Mouse (Mus musculus): ENCODE measurements around the gene Birc3. TPM values are rescaled to one million over a fixed set of nuclear protein-coding genes. Genes with fewer than 3 reads are reported as not detected.

Birc3 gene
- polyA plus RNA-seq, 1 experiment from 2014 or later: 2.0 TPM

- no peak overlapping the region for H3K4me3 ChIP-seq (replicated peaks; ENCODE audit: low read length)
- H3K27me3 ChIP-seq (replicated peaks; ENCODE audit: control insufficient read depth, insufficient read depth, low read length): no peaks in the 10 kb centered on the region
- WGBS: 92% methylated on average over 8 of the region's 8 CpGs
- H3K4me2 ChIP-seq (ENCODE audit: low read length): no peak overlapping the region
- no peak for ATAC-seq
- no peaks in the 10 kb centered on the region for H3K4me1 ChIP-seq (replicated peaks; ENCODE audit: control insufficient read depth, insufficient read depth, low read length)
- no peak overlapping the region for H3K9ac ChIP-seq (replicated peaks; ENCODE audit: low read depth, low read length)
- H3K27ac ChIP-seq (ENCODE audit: low read length): no peak overlapping the region
- H3K9me3 ChIP-seq (ENCODE audit: control insufficient read depth, low read length): no peaks in the 10 kb centered on the region
- no peaks in the 10 kb centered on the region for H3K36me3 ChIP-seq (ENCODE audit: control insufficient read depth, insufficient read depth)
These were observed 21.1 kb downstream of the Birc3 start for GRCm38 (mm10) chr9:7851841-7852240.

- 90% methylated on average over 18 of the region's 18 CpGs for WGBS
- no peaks in the 10 kb centered on the region for H3K36me3 ChIP-seq (ENCODE audit: control insufficient read depth, insufficient read depth)
- no peak overlapping the region for H3K4me2 ChIP-seq (ENCODE audit: low read length)
- no peaks in the 10 kb centered on the region for H3K9me3 ChIP-seq (ENCODE audit: control insufficient read depth, low read length)
- no peak overlapping the region for H3K9ac ChIP-seq (replicated peaks; ENCODE audit: low read depth, low read length)
- H3K27me3 ChIP-seq (replicated peaks; ENCODE audit: control insufficient read depth, insufficient read depth, low read length): no peaks in the 10 kb centered on the region
- H3K4me1 ChIP-seq (replicated peaks; ENCODE audit: control insufficient read depth, insufficient read depth, low read length): no peaks in the 10 kb centered on the region
- no peak for ATAC-seq
- H3K4me3 ChIP-seq (replicated peaks; ENCODE audit: low read length): no peak overlapping the region
- no peak overlapping the region for H3K27ac ChIP-seq (ENCODE audit: low read length)
These were observed 24.8 kb downstream of the Birc3 start for GRCm38 (mm10) chr9:7848191-7848590.

DNA sequence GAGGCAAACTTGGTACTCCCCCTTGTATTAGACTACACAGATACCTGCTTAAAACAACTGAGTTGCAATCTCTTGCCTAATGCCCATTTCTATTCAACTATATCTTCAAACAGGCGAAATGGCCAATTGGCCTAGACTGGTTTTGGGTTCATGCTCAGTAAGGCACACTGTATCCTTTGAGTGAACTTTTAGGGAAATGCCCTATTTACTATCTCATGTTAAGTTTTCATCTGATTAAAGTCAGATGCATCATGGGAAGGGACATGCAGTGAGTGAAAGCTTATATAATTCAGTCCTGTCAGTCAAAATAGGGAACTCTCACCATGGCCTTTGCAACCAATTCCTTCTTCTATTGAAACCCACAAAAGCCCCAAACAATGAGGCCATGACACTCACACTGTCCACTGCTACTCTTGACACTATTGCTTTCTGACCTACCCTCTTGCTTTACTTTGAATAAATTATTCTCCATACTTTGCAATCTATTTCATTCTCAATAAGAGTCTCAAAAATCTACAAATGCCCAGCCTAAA lies 26.3 kb downstream of the Birc3 start:
- ATAC-seq: no peak
- Histone ChIP-seq H3K4me2 (ENCODE audit: low read length) (no peak overlapping the region), H3K9me3 (ENCODE audit: control insufficient read depth, low read length) (no peaks in the 10 kb centered on the region), H3K27me3 (replicated peaks; ENCODE audit: control insufficient read depth, insufficient read depth, low read length) (no peaks in the 10 kb centered on the region), H3K9ac (replicated peaks; ENCODE audit: low read depth, low read length) (no peak overlapping the region), H3K27ac (ENCODE audit: low read length) (no peak overlapping the region), H3K4me3 (replicated peaks; ENCODE audit: low read length) (no peak overlapping the region), H3K4me1 (replicated peaks; ENCODE audit: control insufficient read depth, insufficient read depth, low read length) (no peaks in the 10 kb centered on the region), H3K36me3 (ENCODE audit: control insufficient read depth, insufficient read depth) (no peaks in the 10 kb centered on the region)
- 94% methylated on average over 1 of the region's 1 CpGs for WGBS

DNA sequence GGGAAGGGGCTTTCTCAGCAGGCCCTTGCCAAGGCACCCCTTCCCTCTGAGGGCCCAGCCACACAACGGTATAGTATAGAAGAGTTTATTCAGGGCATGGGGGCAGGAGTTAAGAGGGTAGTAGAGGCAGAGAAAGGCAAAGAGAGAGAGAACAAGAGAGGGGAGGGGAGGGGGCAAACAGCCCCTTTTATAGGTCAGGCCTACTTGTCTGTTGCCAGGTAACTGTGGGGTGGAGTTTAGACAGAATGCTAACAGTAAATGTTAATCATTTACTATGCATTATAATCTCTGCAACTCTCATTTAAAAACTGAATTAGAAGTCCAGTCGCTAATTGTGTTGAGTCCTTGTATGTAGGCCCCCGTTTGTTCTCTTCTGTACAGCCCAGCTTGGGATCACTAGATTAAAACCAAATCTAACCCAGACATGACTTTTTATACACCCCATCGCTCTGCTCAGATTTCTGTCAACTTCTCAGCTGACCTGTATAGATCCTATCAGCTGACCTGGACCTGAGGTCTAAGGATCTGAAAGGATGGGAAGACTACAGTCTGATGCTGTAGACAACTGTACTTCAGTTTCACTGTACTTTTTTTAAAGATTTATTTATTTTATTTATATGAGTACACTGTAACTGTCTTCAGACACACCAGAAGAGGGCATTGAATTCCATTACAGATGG lies 27.6 kb downstream of the Birc3 start:
- Histone ChIP-seq H3K9ac (replicated peaks; ENCODE audit: low read depth, low read length) (no peak overlapping the region), H3K4me2 (ENCODE audit: low read length) (no peak overlapping the region), H3K4me3 (replicated peaks; ENCODE audit: low read length) (no peak overlapping the region), H3K36me3 (ENCODE audit: control insufficient read depth, insufficient read depth) (no peaks in the 10 kb centered on the region), H3K9me3 (ENCODE audit: control insufficient read depth, low read length) (no peaks in the 10 kb centered on the region), H3K27me3 (replicated peaks; ENCODE audit: control insufficient read depth, insufficient read depth, low read length) (no peaks in the 10 kb centered on the region), H3K27ac (ENCODE audit: low read length) (no peak overlapping the region), H3K4me1 (replicated peaks; ENCODE audit: control insufficient read depth, insufficient read depth, low read length) (no peaks in the 10 kb centered on the region)
- ATAC-seq: no peak
- 66% methylated on average over 4 of the region's 4 CpGs for WGBS

DNA sequence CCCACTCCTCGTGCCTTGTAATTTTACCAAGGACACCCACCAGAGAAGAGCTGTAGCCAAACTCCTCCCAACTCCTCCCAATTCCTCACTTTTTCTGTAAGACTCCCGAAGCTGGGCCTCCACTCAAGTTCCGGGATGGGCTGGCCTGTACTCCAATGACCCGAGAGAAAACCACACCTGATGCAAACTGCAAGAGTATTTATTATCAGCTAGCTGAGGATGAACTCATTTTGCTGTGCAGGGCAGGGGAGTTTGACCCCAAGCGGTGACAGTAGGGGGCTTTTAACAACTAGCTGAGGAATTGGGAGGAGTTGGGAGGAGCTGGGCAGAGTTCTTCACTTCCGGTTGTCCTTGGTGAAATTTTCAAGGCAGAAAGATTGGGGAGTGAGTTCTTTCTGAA lies 31.8 kb downstream of the Birc3 start:
- WGBS: 79% methylated on average over 6 of the region's 6 CpGs
- H3K4me3 ChIP-seq (replicated peaks; ENCODE audit: low read length): no peak overlapping the region
- no peak for ATAC-seq

GRCm38 (mm10) chr9:7837806-7838440 lies 35.1 kb downstream of the Birc3 start:
- Histone ChIP-seq H3K9me3 (ENCODE audit: control insufficient read depth, low read length) (no peaks in the 10 kb centered on the region), H3K36me3 (ENCODE audit: control insufficient read depth, insufficient read depth) (0 out of 2 replicates have a peak, but pooled peaks cover 4% of the 10 kb centered on the region), H3K4me3 (replicated peaks; ENCODE audit: low read length) (peak overlapping the region; percentile 84), H3K4me1 (replicated peaks; ENCODE audit: control insufficient read depth, insufficient read depth, low read length) (peaks cover 16% of the 10 kb centered on the region), H3K4me2 (ENCODE audit: low read length) (peak overlapping the region; percentile 73), H3K9ac (replicated peaks; ENCODE audit: low read depth, low read length) (peak overlapping the region; percentile 78), H3K27me3 (replicated peaks; ENCODE audit: control insufficient read depth, insufficient read depth, low read length) (no peaks in the 10 kb centered on the region), H3K27ac (ENCODE audit: low read length) (peak overlapping the region; percentile 97)
- 17% methylated on average over 14 of the region's 14 CpGs for WGBS
- peak; percentile 13 for ATAC-seq

More for the DNA sequence above, 31.8 kb downstream of the Birc3 start:
- Histone ChIP-seq H3K36me3 (ENCODE audit: control insufficient read depth, insufficient read depth) (no peaks in the 10 kb centered on the region), H3K27me3 (replicated peaks; ENCODE audit: control insufficient read depth, insufficient read depth, low read length) (no peaks in the 10 kb centered on the region), H3K27ac (ENCODE audit: low read length) (no peak overlapping the region), H3K4me1 (replicated peaks; ENCODE audit: control insufficient read depth, insufficient read depth, low read length) (no peaks in the 10 kb centered on the region), H3K4me2 (ENCODE audit: low read length) (no peak overlapping the region), H3K9ac (replicated peaks; ENCODE audit: low read depth, low read length) (no peak overlapping the region), H3K9me3 (ENCODE audit: control insufficient read depth, low read length) (no peaks in the 10 kb centered on the region)

GRCm38 (mm10) chr9:7836905-7837805 lies 35.8 kb downstream of the Birc3 start, which contains the start of gene Birc2:
TSS of gene Birc2 (minus strand) at chr9:7837064.
- Histone ChIP-seq H3K9me3 (ENCODE audit: control insufficient read depth, low read length) (no peaks in the 10 kb centered on the region), H3K27ac (ENCODE audit: low read length) (peak within 1 kb of the TSS; percentile 97), H3K4me1 (replicated peaks; ENCODE audit: control insufficient read depth, insufficient read depth, low read length) (peaks cover 22% of the 10 kb centered on the region), H3K9ac (replicated peaks; ENCODE audit: low read depth, low read length) (peak within 1 kb of the TSS; percentile 94), H3K27me3 (replicated peaks; ENCODE audit: control insufficient read depth, insufficient read depth, low read length) (no peaks in the 10 kb centered on the region), H3K36me3 (ENCODE audit: control insufficient read depth, insufficient read depth) (0 out of 2 replicates have a peak, but pooled peaks cover 4% of the 10 kb centered on the region), H3K4me3 (replicated peaks; ENCODE audit: low read length) (peak within 1 kb of the TSS; percentile 84), H3K4me2 (ENCODE audit: low read length) (peak within 1 kb of the TSS; percentile 74)
- ATAC-seq: peak; percentile 97
- under 1% methylated on average over 68 of the region's 68 CpGs for WGBS

- H3K4me2 ChIP-seq (ENCODE audit: low read length): peak overlapping the region; percentile 74
- peak overlapping the region; percentile 84 for H3K4me3 ChIP-seq (replicated peaks; ENCODE audit: low read length)
- H3K27me3 ChIP-seq (replicated peaks; ENCODE audit: control insufficient read depth, insufficient read depth, low read length): no peaks in the 10 kb centered on the region
- peaks cover 27% of the 10 kb centered on the region for H3K4me1 ChIP-seq (replicated peaks; ENCODE audit: control insufficient read depth, insufficient read depth, low read length)
- H3K9ac ChIP-seq (replicated peaks; ENCODE audit: low read depth, low read length): peak overlapping the region; percentile 94
- 0% methylated on average over 16 of the region's 16 CpGs for WGBS
- no peaks in the 10 kb centered on the region for H3K9me3 ChIP-seq (ENCODE audit: control insufficient read depth, low read length)
- peak overlapping the region; percentile 97 for H3K27ac ChIP-seq (ENCODE audit: low read length)
- ATAC-seq: peak; percentile 14
- 0 out of 2 replicates have a peak, but pooled peaks cover 4% of the 10 kb centered on the region for H3K36me3 ChIP-seq (ENCODE audit: control insufficient read depth, insufficient read depth)
These were observed 36.7 kb downstream of the Birc3 start for GRCm38 (mm10) chr9:7836331-7836730.

DNA sequence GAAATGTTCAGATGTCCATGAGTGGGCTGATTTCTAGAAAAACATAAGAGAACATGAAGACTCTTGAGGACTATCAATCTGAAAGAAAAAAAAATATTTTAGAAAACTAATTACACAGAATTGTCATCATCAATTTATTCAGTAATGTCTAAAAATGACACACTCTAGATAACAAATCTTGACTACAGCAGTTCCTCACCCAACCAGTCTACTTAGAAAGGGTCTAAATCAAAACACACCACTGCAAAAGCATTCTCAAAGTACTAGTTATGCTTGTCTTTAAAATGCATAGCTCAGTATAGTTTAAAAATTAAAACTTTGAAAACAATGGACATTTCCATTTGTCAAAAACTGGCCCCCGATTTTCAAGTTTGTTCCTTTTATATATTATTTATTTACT lies 37.7 kb downstream of the Birc3 start:
- no peaks in the 10 kb centered on the region for H3K27me3 ChIP-seq (replicated peaks; ENCODE audit: control insufficient read depth, insufficient read depth, low read length)
- no peak overlapping the region for H3K9ac ChIP-seq (replicated peaks; ENCODE audit: low read depth, low read length)
- ATAC-seq: no peak
- no peaks in the 10 kb centered on the region for H3K9me3 ChIP-seq (ENCODE audit: control insufficient read depth, low read length)
- no peak overlapping the region for H3K27ac ChIP-seq (ENCODE audit: low read length)
- H3K36me3 ChIP-seq (ENCODE audit: control insufficient read depth, insufficient read depth): 0 out of 2 replicates have a peak, but pooled peaks cover 4% of the 10 kb centered on the region
- 88% methylated on average over 1 of the region's 1 CpGs for WGBS
- peaks cover 28% of the 10 kb centered on the region for H3K4me1 ChIP-seq (replicated peaks; ENCODE audit: control insufficient read depth, insufficient read depth, low read length)
- H3K4me2 ChIP-seq (ENCODE audit: low read length): no peak overlapping the region
- H3K4me3 ChIP-seq (replicated peaks; ENCODE audit: low read length): no peak overlapping the region
